Mouse (Mus musculus) kidney, embryonic 16.5 days (tissue): ENCODE measurements around the gene F2rl2. TPM values are rescaled to one million over a fixed set of nuclear protein-coding genes. Genes with fewer than 3 reads are reported as not detected.

Source experiments
- ATAC-seq: fragments of 200-750 bp; cut with Nextera tagmentation; 2 replicates; pipeline ENCODE4 v1.8.0; 2017; ENCODE audit warnings: moderate TSS enrichment; ENCODE audit not compliant: low FRiP score, low TSS enrichment
- H3K27ac ChIP-seq: fragments of 300-500 bp; sonication (generic); 2 replicates; pipeline ENCODE4 v1.5.1; 2014; ENCODE audit warnings: low read length
- H3K27me3 ChIP-seq: fragments of 300-500 bp; sonication (generic); 2 replicates; pipeline ENCODE4 v1.6.1; 2014; ENCODE audit warnings: low read length, control low read depth, mixed read lengths; ENCODE audit not compliant: insufficient read depth
- H3K36me3 ChIP-seq: fragments of 300-500 bp; sonication (generic); 2 replicates; pipeline ENCODE4 v1.6.1; 2014; ENCODE audit warnings: low read length, control low read depth, mixed read lengths; ENCODE audit not compliant: insufficient read depth
- H3K4me1 ChIP-seq: fragments of 300-500 bp; sonication (generic); 2 replicates; pipeline ENCODE4 v1.6.1; 2014; ENCODE audit warnings: low read length, control low read depth, mixed read lengths; ENCODE audit not compliant: insufficient read depth
- H3K4me2 ChIP-seq: fragments of 300-500 bp; sonication (generic); replicated peaks from 2 replicates; pipeline ENCODE4 v1.6.1; 2014; ENCODE audit warnings: low read depth, low read length
- H3K4me3 ChIP-seq: fragments of 300-500 bp; sonication (generic); 2 replicates; pipeline ENCODE4 v1.5.1; 2014; ENCODE audit warnings: mild to moderate bottlenecking, low read length
- H3K9ac ChIP-seq: fragments of 300-500 bp; sonication (generic); replicated peaks from 2 replicates; pipeline ENCODE4 v1.6.1; 2014; ENCODE audit warnings: low read length
- H3K9me3 ChIP-seq: fragments of 300-500 bp; sonication (generic); 2 replicates; pipeline ENCODE4 v1.6.1; 2016; ENCODE audit warnings: low read length, control low read depth
- WGBS: fragments of 180-500 bp; shearing (Covaris S2); extraction: QIAGEN DNeasy Blood & Tissue Kit; methylation state at CpG from one replicate; pipeline ENCODE4 v1.1.7; 2014; 5-methylcytosine and 5-hydroxymethylcytosine counted together
- polyA plus RNA-seq: library from polyadenylated mRNA; unstranded; fragments of >200 nt; fragmentation: Nextera tagmentation; extraction: Ambion mirVana; gene quantifications from 2 replicates; pipeline ENCODE4 v1.2.1, GENCODE M21; 2015

Gene F2rl2
- 0.22 and 0.30 TPM in 2 replicates for polyA plus RNA-seq

DNA sequence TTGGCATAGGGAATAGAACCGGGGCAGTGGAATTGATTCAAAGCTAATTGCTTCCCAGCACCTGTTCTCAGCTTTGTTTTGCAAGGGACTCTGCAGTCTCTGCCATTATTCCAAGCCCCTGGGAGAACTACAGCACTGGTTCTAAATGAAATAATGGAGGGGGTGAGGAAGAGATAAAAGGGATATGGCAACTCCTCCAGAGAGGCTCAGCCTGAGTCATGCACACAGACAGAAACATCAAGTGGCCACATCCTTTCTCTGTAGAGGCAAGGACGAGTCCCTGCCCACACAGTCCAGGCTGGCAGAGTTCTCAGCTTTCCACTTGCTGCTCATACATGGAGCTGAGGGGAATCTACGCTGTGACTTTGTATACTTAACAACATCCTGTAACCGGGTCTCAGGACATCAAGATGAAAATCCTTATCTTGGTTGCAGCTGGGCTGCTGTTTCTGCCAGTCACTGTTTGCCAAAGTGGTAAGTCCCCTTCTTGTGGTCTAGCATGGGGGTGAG lies at the start of gene F2rl2:
TSS of gene F2rl2 (plus strand) at position 200 of the 510 bp plus-strand sequence.
- Histone ChIP-seq H3K9me3 (no peaks in the 10 kb centered on the region), H3K4me3 (no peak within 1 kb of the TSS), H3K27me3 (no peaks in the 10 kb centered on the region), H3K36me3 (no peaks in the 10 kb centered on the region), H3K9ac (no peak within 1 kb of the TSS), H3K4me1 (no peaks in the 10 kb centered on the region), H3K4me2 (no peak within 1 kb of the TSS), H3K27ac (no peak within 1 kb of the TSS)
- ATAC-seq, result no peak
- WGBS, result 55% methylated on average over 4 of the region's 4 CpGs

DNA sequence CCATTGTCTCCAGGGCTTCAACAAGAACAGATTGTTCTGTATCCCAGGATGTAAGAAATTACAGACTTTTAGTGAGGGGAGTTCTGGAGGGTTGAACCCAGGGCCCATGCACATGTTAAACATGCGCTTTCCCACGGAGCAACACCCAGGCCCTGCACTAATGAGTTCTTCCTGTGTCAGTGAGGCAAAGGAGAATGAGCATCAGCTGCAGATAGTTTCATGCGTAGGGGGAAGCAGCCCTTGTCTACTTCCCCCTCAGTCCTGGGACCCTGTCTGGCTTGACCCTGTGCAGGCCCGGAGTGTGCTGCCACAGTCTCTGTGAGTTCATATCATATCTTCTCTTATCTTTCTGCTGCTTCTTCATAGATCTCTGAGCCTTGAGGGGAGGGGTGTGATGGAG lies 49.4 kb upstream of the F2rl2 start:
- peak overlapping the region; percentile 88 for H3K27ac ChIP-seq
- ATAC-seq, result peak; percentile 70
- H3K4me2 ChIP-seq, result no peak overlapping the region
- no peaks in the 10 kb centered on the region for H3K27me3 ChIP-seq
- no peak overlapping the region for H3K9ac ChIP-seq
- no peak overlapping the region for H3K4me3 ChIP-seq
- 29% methylated on average over 4 of the region's 4 CpGs for WGBS
- peaks cover 27% of the 10 kb centered on the region for H3K4me1 ChIP-seq
- no peaks in the 10 kb centered on the region; the same call in 1 of the 2 replicates for H3K36me3 ChIP-seq
- 0 out of 2 replicates have a peak, but pooled peaks cover 3% of the 10 kb centered on the region for H3K9me3 ChIP-seq

DNA sequence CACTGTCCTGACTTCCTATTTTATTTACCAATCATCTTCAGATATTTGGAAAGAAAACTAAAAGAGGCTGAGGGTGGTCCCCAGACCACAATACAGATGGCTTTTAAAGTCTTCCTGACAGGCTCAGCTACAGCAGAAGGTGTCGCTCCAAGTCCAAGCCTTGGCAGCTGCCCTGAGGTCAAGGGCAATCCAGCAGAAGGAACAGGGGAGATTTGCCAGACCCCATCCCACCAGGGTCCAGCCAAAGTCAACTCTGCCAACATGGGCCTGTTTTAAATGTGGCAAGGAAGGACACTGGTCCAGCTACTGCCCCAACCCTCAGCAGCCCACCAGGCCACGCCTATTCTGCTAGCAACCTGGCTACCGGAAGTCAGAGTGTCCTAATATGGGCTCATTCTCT lies 46.7 kb upstream of the F2rl2 start:
- ATAC-seq, result no peak

DNA sequence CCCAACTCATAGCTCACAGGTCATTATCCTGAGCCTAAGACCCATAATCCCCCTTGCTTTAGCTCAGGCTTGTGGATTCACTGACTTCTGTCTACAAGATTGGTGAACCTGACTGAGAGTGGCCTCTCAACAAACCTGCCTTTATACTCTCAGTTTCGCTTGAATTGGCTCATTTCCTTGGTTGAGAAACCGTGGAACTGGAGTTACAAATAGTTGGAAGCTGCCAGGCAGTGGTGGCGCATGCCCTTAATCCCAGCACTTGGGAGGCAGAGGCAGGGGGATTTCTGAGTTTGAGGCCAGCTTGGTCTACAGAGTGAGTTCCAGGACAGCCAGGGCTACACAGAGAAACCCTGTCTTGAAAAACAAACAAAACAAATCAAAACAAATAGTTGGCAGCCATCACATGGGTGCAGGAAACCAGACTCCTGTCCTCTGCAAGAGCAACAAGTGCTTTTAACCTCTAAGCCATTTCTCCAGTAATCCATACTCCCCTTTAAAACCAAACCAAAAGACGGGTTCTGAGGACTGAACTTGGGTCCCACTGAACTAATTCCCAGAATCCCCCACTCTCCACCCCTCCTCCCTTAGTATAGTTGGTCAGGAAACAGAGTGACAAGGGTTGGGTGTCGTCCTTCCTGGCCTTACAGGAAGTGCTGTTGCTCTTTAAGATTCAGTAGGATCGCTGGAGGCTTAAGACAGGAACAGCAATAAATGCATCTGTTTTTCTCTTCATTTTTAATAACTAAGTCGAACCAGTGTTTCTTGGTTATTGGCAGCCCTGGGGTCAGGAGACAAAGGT lies 44.6 kb upstream of the F2rl2 start:
- Histone ChIP-seq H3K27me3 (no peaks in the 10 kb centered on the region), H3K27ac (no peak overlapping the region), H3K4me2 (no peak overlapping the region), H3K9ac (no peak overlapping the region), H3K4me3 (no peak overlapping the region), H3K36me3 (no peaks in the 10 kb centered on the region), H3K9me3 (0 out of 2 replicates have a peak, but pooled peaks cover 3% of the 10 kb centered on the region), H3K4me1 (peaks cover 19% of the 10 kb centered on the region)
- 69% methylated on average over 7 of the region's 7 CpGs for WGBS
- ATAC-seq, result no peak

More for the DNA sequence above, 46.7 kb upstream of the F2rl2 start:
- Histone ChIP-seq H3K27me3 (no peaks in the 10 kb centered on the region), H3K36me3 (no peaks in the 10 kb centered on the region; the same call in 1 of the 2 replicates), H3K4me1 (peaks cover 27% of the 10 kb centered on the region), H3K9ac (no peak overlapping the region), H3K27ac (no peak overlapping the region), H3K9me3 (0 out of 2 replicates have a peak, but pooled peaks cover 3% of the 10 kb centered on the region), H3K4me2 (no peak overlapping the region), H3K4me3 (no peak overlapping the region)
- 84% methylated on average over 3 of the region's 3 CpGs for WGBS

DNA sequence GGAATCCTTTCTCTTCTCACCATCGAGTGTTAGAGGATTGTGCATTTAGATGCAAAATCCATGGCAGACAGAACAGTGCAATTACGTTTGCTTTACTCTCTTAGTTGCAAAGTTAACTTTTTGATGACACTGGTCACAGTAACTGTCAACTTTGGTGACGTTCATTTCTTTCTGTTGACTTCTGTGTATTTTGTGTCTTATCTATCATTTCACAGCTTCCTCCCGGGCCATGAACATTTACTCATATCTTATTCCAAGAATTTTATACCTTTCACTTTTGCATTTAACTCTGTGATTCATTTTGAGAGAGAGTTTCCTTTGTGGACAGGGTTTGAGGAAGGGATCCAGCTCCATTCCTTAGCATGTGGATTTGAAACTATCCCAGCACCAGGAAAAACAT lies 43.0 kb upstream of the F2rl2 start:
- Histone ChIP-seq H3K9me3 (0 out of 2 replicates have a peak, but pooled peaks cover 3% of the 10 kb centered on the region), H3K36me3 (no peaks in the 10 kb centered on the region), H3K4me2 (no peak overlapping the region), H3K27ac (no peak overlapping the region), H3K4me1 (peaks cover 22% of the 10 kb centered on the region), H3K4me3 (no peak overlapping the region), H3K9ac (no peak overlapping the region), H3K27me3 (no peaks in the 10 kb centered on the region)
- no peak for ATAC-seq
- WGBS, result 61% methylated on average over 4 of the region's 4 CpGs

DNA sequence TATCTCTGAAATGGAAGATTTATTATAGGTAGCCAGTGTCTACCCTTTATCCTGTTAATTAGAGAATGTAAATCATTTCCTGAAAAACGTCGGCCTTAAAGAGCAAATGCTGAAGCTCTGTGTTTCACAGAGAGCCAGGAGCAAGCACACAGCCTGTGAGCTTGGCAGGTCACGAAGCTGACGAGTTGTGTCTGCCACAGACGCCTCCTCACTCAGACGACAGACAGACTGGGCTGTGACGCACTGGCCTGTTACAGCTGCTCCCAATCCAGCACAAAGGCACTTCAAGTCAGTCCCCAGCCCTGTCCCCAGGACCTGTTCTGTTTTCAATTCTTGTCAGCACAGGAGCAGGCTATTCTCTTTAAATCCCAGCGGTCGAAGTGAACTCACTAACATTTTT lies 41.4 kb upstream of the F2rl2 start:
- Histone ChIP-seq H3K27me3 (no peaks in the 10 kb centered on the region), H3K4me1 (peaks cover 22% of the 10 kb centered on the region), H3K9me3 (0 out of 2 replicates have a peak, but pooled peaks cover 3% of the 10 kb centered on the region), H3K9ac (no peak overlapping the region), H3K36me3 (no peaks in the 10 kb centered on the region), H3K4me2 (peak overlapping the region; percentile 2; the same call in 1 of the 2 replicates), H3K4me3 (no peak overlapping the region), H3K27ac (peak overlapping the region; percentile 44; the same call in 1 of the 2 replicates)
- 13% methylated on average over 9 of the region's 9 CpGs for WGBS
- ATAC-seq, result peak; percentile 97

DNA sequence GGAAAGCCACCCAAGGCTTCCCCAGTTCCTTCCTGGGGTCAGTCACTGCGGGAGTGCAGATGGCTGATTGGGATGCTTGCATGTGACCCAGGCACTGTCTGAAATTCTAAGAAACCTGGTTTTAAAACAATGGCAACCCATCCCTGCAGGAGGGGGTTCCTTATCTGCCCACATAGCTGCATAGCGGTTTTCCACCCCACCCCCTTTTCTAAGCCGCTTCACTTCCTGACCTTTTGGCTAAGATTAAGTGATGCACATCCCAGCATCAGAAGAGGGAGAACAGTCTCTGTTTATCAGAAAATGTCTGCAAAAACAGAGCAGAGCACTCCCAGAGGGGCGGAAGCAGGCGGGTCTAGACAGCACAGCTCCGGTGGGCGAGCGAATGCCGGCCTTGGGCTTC lies 39.5 kb upstream of the F2rl2 start:
- H3K27me3 ChIP-seq, result no peaks in the 10 kb centered on the region
- H3K4me3 ChIP-seq, result no peak overlapping the region
- H3K36me3 ChIP-seq, result no peaks in the 10 kb centered on the region
- H3K4me2 ChIP-seq, result no peak overlapping the region
- no peak overlapping the region for H3K9ac ChIP-seq
- peaks cover 22% of the 10 kb centered on the region for H3K4me1 ChIP-seq
- H3K9me3 ChIP-seq, result no peaks in the 10 kb centered on the region
- H3K27ac ChIP-seq, result 0 out of 2 replicates have a peak overlapping the region, but pooled peaks have one; percentile 39
- WGBS, result 66% methylated on average over 9 of the region's 9 CpGs
- no peak for ATAC-seq

DNA sequence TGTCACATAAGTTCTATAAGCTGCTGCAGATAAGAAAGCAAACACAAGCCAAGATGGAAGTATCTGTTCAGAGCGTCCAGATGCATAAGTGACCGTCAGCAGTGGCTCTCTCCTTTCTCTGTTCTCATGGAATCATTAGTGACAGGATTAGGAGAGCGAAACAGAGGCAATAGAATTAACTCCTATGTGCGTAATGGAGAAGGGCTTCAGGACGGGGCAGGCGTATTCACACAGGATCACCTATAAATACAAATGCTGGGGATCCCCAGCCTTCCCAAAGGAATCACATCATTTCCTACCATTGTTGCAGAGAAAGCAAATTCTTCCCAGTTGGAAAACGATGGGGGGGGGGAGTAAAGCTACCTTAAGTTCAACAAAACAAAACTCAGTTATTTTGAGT lies 37.2 kb upstream of the F2rl2 start:
- Histone ChIP-seq H3K4me2 (no peak overlapping the region), H3K9me3 (no peaks in the 10 kb centered on the region; the same call in 1 of the 2 replicates), H3K36me3 (peaks cover 3% of the 10 kb centered on the region; the same call in 1 of the 2 replicates), H3K27me3 (no peaks in the 10 kb centered on the region), H3K4me1 (peaks cover 18% of the 10 kb centered on the region), H3K4me3 (no peak overlapping the region), H3K9ac (no peak overlapping the region), H3K27ac (peak overlapping the region; percentile 73)
- no peak for ATAC-seq
- 66% methylated on average over 7 of the region's 7 CpGs for WGBS

DNA sequence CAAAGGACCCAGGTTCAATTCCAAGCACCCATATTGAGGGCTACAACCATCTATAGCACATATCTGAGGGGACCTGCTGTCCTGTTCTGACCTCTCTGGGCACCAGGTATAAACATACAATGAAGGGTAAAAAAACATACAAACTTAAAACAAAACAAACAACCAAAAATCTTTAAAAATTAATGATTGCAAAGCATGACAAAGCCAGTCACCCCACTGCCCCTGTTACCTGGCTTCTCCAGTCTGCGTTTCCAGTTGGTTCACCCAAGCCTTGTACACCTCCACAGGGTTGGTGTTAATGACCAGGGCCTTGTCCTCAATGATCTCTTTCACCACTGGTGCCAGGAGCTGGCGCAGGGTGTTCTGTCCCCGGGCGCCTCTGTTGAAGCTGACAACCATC lies 32.8 kb upstream of the F2rl2 start:
- Histone ChIP-seq H3K9me3 (no peaks in the 10 kb centered on the region; the same call in 1 of the 2 replicates), H3K9ac (no peak overlapping the region), H3K4me3 (no peak overlapping the region), H3K27ac (no peak overlapping the region), H3K27me3 (no peaks in the 10 kb centered on the region), H3K4me2 (no peak overlapping the region), H3K36me3 (peaks cover 6% of the 10 kb centered on the region; the same call in 1 of the 2 replicates), H3K4me1 (no peaks in the 10 kb centered on the region)
- WGBS, result 93% methylated on average over 4 of the region's 4 CpGs
- no peak for ATAC-seq
